ENCODE assay signal across 9 mouse cellular contexts in genomic region chr13:30603936-30604335, GRCm38 (mm10). TPM values are rescaled to one million over a fixed set of nuclear protein-coding genes. Genes with fewer than 3 reads are reported as not detected.
DNase-seq lines count a peak whose midpoint lies in the region.
"Had no signal": no experiment of that assay in that cellular context is flagged by ENCODE, and none has a peak within 500 bp of the region (broad histone marks: within the 10 kb centered on the region; RNA-seq: fewer than 3 reads in every experiment).

No protein-coding gene starts in this region.

- no peaks in the 10 kb centered on the region for H3K9me3 ChIP-seq in embryonic facial prominence, embryonic 10.5 days

- whole genome bisulfite sequencing in macrophage (ENCODE audit: missing documents), result 17% methylated on average over 9 of the region's 9 CpGs
- WGBS in embryonic facial prominence, embryonic 10.5 days, result 77% methylated on average over 9 of the region's 9 CpGs

- H3K79me2 ChIP-seq in macrophage (ENCODE audit: inconsistent target), result no peaks in the 10 kb centered on the region

- H3K27me3 ChIP-seq in embryonic facial prominence, embryonic 10.5 days (replicated peaks; ENCODE audit: low read depth, poor library complexity, severe bottlenecking), result no peaks in the 10 kb centered on the region

- no peaks in the 10 kb centered on the region for H3K36me3 ChIP-seq in macrophage (ENCODE audit: inconsistent target)
- no peaks in the 10 kb centered on the region for H3K36me3 ChIP-seq in embryonic facial prominence, embryonic 10.5 days (replicated peaks)

- H3K4me3 ChIP-seq in macrophage (ENCODE audit: inconsistent target), result no peak overlapping the region
- no peak overlapping the region for H3K4me3 ChIP-seq in embryonic facial prominence, embryonic 10.5 days

- H3K27ac ChIP-seq in macrophage, result peak overlapping the region; percentile 28
- no peak overlapping the region for H3K27ac ChIP-seq in embryonic facial prominence, embryonic 10.5 days (replicated peaks)

- peak; percentile 32 for DNase-seq in gastrocnemius, postnatal 14 days
- no peak for DNase-seq in gastrocnemius, postnatal 36 days
- peak; percentile 59 for DNase-seq in NIH3T3 (ENCODE audit: low read depth)
- peak; percentile 9 for DNase-seq in heart, adult 8-10 months (ENCODE audit: low spot score)
- DNase-seq in embryonic facial prominence, embryonic 10.5 days (ENCODE audit: low spot score), result no peak
- no peak for DNase-seq in urinary bladder, postnatal 10 days (ENCODE audit: low spot score)
- DNase-seq in spleen, postnatal 14 days (ENCODE audit: low spot score in 2 of 2), result no peak

- intact Hi-C loops in gastrocnemius, postnatal 14 days (cut with DNase I; ENCODE audit: low total_unique reads), result loop anchor here (10.0 kb wide), 1 partner anchor 121 kb away; no protein-coding TSS in a partner anchor
- intact Hi-C loops in gastrocnemius, postnatal 36 days (cut with DNase I), result no loop called here

- no peaks in the 10 kb centered on the region for H3K4me1 ChIP-seq in embryonic facial prominence, embryonic 10.5 days

RNA-seq across cellular contexts. Expression of gene Dusp22, which starts 55.9 kb away (rescaled TPM):
- 10 to 100 TPM; 34.9 to 37.6 TPM for total RNA-seq in gastrocnemius, postnatal 14 days (2021)
- 10 to 100 TPM; 43.4 to 43.5 TPM for total RNA-seq in gastrocnemius, postnatal 36 days (2021)
- total RNA-seq in heart, adult 8-10 months (2022), result 10 to 100 TPM; 18.1 to 25.4 (median 20.0) TPM
- total RNA-seq in macrophage (2018; cell fraction: chromatin; rRNA removed), result 10 to 100 TPM; 11.1 to 34.2 (median 20.9) TPM
- 10 to 100 TPM; 13.1 to 29.6 (median 19.5) TPM for total RNA-seq in macrophage (2018; cell fraction: cytosol; rRNA removed)
- total RNA-seq in macrophage (2018; cell fraction: nucleus; rRNA removed), result 10 to 100 TPM; 11.7 to 44.9 (median 24.7) TPM
- 13.9 to 30.5 TPM (median 18.3 TPM) in 3 replicates for polyA plus RNA-seq in macrophage (2018)
- 18.0 and 18.8 TPM in 2 replicates for polyA plus RNA-seq in embryonic facial prominence, embryonic 10.5 days (2016; fragmentation: Nextera tagmentation; extraction: Ambion mirVana)
- total RNA-seq: MEL had no signal

RNA-seq across cellular contexts. Expression of gene Uqcrfs1, which starts 58.8 kb away (rescaled TPM):
- total RNA-seq in gastrocnemius, postnatal 14 days (2021), result 100 to 1,000 TPM; 452 to 559 TPM
- total RNA-seq in gastrocnemius, postnatal 36 days (2021), result 100 to 1,000 TPM; 527 to 542 TPM
- total RNA-seq in heart, adult 8-10 months (2022), result 1,000 to 10,000 TPM; 1,110 to 1,211 (median 1,181) TPM
- total RNA-seq in macrophage (2018; cell fraction: chromatin; rRNA removed), result 10 to 100 TPM in 13 of 26 experiments, 1 to 10 TPM in 13; 3.7 to 19.8 (median 9.9) TPM
- total RNA-seq in macrophage (2018; cell fraction: cytosol; rRNA removed), result 10 to 100 TPM; 72.0 to 92.7 (median 82.9) TPM
- 10 to 100 TPM; 14.2 to 49.6 (median 32.0) TPM for total RNA-seq in macrophage (2018; cell fraction: nucleus; rRNA removed)
- polyA plus RNA-seq in macrophage (2018), result 42.0 to 93.7 TPM (median 89.2 TPM) in 3 replicates
- 235 and 239 TPM in 2 replicates for polyA plus RNA-seq in embryonic facial prominence, embryonic 10.5 days (2016; fragmentation: Nextera tagmentation; extraction: Ambion mirVana)

Comparison
In these comparisons a context has a peak if more than half of its experiments do, and no peak if none do; other contexts are left out.
1. DNase-seq: peak in gastrocnemius, postnatal 14 days (single experiment), NIH3T3 (single experiment) and heart, adult 8-10 months (single experiment); none in gastrocnemius, postnatal 36 days (0 of 2), embryonic facial prominence, embryonic 10.5 days (single experiment), urinary bladder, postnatal 10 days (single experiment) and spleen, postnatal 14 days (0 of 2).